Mouse (Mus musculus): ENCODE results near the gene Inka2.

Gene Inka2

GRCm38 (mm10) chr3:105704031-105705008 is at the start of gene Inka2:
Gene Inka2, plus strand, starts transcription at chr3:105704599.
- DNase-seq: peak; percentile 84

GRCm38 (mm10) chr3:105655031-105655585 is 49.3 kb upstream of the Inka2 start:
- no peak for DNase-seq

DNA sequence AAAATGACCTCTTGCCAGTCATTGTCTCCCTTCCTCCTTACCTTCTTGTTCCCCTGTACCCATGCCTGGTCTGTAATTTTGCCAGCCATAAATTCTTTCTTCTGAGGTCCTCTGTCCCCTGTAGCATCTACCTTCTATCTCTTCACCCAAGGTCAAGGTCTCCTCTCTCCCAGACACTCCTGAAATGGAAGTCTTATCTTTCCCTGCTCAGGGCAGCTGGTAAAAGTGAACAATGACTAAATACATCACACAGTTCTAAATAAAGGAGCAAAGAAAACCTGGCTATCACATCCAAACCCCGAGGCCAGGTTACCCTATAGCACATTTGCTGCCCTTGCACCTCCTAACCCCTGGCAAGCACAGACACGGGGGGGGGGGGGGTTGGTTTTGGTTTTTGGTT is 43.9 kb upstream of the Inka2 start:
- DNase-seq: no peak

GRCm38 (mm10) chr3:105663043-105663442 is 41.4 kb upstream of the Inka2 start:
- DNase-seq: no peak

GRCm38 (mm10) chr3:105665105-105665765 is 39.2 kb upstream of the Inka2 start:
- no peak for DNase-seq

DNA sequence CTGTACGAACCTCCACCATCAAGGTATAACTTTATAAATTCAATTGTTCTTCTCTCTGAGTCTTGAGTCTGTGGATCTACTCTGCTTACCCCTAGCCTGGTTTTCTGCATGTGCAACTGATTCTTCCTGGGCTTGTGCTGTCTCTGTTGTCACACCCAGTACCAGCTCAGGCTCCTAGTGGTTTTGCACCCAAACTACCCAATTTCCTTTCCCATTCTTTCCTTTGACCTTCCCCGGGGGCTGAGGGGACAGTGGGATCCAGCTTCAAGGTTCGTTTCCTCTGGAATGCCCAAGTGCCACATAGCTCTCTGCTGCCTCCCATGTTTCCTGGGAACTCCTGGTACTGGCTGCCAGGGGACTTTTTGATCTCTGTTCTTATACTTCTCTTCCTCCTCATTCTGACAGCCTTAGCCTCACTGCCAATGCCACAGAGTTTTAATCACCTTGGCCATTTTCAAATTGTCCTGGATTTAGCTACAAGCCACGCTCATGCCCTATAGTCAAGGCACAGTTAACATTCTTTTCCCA is 37.3 kb upstream of the Inka2 start:
- DNase-seq: no peak

GRCm38 (mm10) chr3:105668161-105668560 is 36.2 kb upstream of the Inka2 start:
- DNase-seq: no peak

DNA sequence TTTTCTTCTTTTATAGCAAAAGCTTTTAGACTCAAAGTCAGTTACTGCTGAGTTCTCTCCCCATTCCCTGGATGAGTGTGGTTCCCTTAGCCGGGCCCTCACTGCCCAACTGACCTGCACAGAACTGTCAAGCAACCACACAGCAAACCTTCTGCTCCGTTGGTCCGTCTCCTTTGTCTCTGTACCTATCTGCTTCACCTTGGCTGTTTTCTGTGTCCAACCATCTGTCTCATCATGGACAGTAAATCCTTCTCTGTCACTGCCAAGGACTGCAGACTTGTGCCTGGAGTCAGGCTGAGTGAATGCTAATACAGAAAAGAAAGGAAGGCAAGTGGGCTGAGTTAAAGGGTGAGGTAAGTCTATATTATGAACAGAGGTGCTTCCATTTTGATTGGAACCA is 34.6 kb upstream of the Inka2 start:
- DNase-seq: no peak

DNA sequence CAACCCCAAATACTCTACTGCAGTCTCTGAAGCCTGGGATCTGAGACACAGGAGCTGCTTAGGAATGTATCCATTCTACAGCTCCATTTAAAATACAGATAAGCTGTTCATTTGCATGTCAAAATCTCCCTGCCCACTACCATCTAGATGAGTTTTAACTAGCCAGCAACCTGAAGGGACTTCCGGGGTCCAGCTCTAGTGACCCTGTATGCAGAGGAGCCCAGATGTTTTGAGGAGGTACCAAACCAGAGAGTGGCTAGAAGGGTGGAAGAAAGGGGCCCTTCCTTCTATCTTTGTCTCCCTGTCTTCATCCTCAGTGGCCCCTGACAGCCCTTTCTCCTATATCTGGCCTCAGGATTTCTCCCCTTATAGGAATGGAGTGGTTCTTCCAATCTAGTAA is 33.6 kb upstream of the Inka2 start:
- no peak for DNase-seq

DNA sequence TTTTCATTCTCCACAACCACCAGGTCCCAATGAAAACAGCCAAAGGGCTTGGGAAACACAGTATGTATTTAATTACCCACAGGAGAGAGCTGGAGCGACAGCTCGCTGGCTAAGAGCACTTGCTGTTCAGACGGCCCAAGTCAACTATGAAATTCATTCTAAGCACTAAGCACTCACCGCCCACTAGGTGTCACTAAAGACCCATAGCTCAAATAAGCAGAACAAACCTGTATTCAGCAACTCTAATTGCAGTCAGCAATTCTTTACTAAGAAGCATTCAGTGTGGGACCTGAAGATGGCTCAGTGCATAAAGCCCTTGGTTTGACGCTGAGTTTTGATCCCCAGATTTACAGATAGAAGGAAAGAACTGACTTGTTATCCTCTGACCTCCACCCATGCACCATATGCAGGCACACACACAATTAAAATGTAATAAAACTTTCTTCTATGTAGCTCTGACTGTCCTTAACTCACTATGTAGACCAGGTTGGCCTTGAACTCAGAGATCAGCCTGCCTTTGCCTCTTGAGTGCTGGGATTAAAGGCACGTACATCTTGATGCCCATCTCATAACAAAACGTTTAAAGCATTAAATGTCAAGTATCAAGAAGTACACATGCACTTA is 29.7 kb upstream of the Inka2 start:
- peak; percentile 65 for DNase-seq

DNA sequence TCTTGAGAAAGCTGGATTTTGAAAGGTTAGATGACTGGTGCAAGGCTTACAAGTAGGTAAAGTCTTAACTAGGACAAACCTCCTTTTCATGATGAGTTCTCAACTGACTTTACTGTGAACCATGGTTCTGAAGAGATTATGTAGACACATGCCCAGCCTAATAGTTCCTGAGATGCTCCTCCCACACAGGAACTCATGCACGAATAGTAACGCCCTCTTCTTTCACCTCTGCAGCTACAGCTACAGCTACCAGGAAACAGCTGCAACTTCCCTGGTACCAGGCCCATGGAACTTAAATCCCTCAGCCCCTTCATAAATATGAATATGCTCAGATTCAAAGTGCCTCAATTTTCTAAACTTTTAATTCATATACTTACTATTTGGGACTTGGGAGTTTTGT is 28.5 kb upstream of the Inka2 start:
- no peak for DNase-seq

DNA sequence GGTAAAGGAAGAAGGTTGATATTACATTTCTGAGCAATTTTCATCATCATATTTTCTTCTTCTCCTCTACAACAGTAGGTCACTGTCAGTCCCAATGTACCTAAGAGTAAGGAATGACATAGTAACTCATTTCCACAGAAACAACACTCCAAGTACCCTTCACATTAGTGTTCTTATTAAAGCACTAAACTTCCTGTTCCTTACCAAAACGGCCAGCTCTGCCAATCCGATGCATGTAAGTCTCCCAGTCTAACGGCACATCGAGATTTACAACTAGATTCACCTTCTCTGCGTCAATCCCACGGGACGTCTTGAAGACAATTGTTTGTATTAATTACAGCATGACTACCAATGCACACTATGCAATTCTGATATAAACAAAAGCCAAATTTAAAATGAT is 24.1 kb upstream of the Inka2 start:
- no peak for DNase-seq

DNA sequence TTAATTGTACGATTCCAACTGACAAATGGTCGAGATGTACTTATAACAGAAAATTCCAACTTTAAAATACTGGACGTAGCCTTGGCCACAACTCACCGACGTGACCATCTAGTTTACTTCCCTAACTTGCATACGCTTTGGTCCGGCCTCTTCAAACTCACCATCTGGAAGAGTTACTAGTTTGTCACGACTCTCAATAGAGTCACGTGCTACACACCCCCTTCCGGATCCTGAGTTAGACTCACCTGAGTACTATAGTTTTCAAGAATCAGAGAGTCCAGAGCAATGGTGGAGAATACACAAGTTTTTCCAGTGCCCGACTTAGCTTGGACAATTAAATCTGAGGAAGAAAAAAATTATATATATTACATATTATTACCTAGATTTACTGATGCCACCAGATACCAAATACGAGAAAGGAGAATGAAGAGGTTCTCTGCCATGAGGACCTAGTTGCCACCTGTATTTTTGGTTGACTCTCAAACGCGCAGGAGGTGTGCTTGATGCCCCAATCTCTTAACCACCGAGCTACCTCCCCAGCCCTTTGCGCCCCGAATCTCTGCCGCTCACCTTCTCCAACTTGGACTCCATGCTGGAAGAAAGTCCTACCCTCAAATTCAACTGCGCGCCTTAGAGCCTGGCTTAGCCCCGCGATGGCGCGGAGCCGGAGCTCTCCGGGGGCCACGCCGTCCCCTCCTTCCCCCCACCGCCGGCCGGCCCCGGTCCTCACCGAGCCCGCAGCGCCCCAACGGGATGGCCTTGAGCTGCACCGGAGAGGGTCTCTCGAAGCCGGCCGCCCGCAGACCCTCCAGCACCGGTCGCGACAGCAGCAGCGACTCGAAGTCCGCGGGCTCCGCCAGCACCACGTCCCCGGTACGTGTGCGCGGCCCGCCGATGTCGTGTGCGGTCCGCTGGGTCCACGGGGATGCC is 17.7 kb upstream of the Inka2 start:
- DNase-seq: no peak

DNA sequence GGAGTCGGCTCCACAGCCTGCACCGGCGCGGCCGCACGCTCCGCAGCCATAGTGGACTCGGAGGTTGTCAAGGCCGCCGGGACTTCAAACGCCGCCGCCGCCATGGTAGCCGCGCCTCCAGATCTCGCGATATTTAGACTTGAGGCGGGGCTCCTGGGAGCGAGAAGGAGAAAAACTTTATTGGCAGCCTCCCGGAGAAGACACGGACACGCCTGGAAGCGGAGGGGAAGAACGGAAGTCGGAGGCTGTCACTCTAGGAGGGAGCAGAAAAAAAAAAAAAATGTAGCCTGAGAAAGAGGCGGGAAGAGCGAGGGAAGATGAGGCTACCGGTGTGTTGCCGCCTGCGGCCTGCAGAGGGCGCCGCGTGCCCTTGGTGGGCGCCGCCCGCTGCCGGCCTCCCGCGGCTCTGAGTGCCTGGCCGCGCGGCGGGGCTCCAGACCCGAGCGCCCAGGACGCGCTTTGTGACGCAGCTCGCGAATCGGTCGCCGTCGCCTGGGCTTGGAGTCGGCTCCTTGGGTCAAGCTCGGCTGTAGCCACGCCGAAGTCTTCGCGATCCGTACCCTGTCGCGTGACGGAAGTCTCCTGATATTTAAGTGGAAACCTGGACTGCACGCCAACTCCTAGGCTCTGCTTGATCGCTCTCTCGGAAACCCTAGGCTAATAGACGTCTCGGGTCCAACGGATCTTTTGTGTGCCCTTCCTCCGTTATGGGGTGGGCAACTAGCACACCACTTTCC is 16.9 kb upstream of the Inka2 start, which contains the start of gene Ddx20:
Ddx20 (minus strand) TSS at position 251 of the 737 bp plus-strand sequence.
- peak; percentile 94 for DNase-seq

- DNase-seq: no peak
Observed at GRCm38 (mm10) chr3:105688536-105688935, 15.9 kb upstream of the Inka2 start.

GRCm38 (mm10) chr3:105693327-105694080 is 10.9 kb upstream of the Inka2 start:
- DNase-seq: no peak

DNA sequence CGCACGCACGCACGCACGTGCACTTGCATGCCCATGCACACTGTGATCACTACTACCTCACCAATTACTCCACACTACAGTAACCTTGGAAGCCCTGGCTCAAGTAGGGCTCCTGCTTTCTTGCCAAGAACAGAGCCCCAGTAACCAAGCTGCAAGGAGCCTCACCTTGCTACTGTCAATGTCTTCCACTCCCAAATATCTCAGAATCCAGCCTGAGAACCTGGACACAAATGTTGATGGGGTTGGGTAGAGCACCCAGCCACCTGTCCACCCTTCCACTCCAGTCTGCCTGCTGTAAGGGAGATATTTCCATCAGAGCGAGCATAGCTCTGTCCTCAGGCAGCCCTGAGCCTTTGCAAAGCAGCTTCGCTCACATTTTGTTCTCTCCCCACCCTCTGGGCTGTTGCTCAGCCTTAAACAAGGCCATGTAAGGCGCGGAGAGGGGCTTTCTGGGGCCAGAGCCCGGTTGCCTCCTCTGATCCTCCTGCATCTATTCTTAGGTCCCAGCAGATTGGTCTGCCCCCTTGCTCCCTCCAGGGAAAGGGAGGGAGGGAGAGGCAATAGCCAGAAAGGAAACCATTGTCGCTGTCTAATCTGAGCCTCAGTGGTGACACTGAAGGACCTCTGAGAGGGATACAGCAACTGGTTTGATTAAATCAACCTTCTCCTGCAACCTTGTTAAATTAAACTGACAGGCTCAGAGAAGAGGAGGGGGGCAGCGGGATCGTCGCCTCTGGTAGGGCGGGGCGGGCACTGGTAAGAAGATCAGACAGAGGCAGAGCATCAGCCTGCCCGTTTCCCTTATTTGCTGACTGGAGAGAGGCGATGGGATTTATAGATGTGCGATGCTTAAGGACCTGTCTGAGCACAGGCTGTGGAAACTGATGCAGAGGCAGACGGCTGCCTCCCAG is 8.7 kb upstream of the Inka2 start:
- no peak for DNase-seq

DNA sequence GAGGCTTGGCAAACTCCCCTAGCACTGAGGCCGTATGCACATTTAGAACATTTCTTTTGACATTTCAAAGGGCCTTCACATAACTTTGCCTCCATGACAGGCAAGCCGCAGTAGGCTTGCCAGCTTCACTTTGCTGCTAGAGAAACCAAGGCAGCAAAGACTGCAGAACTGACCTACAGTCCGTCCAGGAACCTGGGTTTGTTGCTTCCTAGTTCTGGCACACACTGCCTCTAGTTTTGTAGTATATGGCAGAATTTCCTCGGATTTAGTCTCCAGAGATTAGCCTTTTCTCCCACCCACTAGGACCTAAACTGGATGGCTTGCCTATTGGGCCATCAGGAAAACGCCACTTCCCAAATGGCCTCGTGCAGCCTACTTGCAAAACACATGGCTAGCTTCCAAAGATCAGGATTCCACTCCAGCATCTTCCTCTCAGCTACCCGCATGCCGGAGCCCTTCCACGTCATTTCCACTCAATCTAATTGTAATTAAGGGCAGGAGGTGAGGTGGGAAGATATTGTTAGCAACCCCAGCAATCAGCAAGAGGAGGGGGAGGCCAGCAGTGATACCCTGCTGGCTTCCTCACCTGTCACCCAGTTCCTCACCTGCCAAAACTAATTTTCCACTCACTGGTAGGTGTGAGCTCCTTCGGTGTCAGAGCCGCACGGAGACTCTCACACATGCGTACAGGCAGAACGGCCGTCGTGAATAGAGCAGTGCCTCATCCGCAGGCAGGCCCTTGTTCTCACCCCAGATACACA is 7.8 kb upstream of the Inka2 start:
- no peak for DNase-seq

- no peak for DNase-seq
Observed at GRCm38 (mm10) chr3:105697148-105697441, 7.3 kb upstream of the Inka2 start.
